Mouse (Mus musculus): ENCODE measurements around the gene Crybg3. TPM values are rescaled to one million over a fixed set of nuclear protein-coding genes. Genes with fewer than 3 reads are reported as not detected.

Gene Crybg3
- polyA plus RNA-seq, 1 experiment: 25.8 TPM

DNA sequence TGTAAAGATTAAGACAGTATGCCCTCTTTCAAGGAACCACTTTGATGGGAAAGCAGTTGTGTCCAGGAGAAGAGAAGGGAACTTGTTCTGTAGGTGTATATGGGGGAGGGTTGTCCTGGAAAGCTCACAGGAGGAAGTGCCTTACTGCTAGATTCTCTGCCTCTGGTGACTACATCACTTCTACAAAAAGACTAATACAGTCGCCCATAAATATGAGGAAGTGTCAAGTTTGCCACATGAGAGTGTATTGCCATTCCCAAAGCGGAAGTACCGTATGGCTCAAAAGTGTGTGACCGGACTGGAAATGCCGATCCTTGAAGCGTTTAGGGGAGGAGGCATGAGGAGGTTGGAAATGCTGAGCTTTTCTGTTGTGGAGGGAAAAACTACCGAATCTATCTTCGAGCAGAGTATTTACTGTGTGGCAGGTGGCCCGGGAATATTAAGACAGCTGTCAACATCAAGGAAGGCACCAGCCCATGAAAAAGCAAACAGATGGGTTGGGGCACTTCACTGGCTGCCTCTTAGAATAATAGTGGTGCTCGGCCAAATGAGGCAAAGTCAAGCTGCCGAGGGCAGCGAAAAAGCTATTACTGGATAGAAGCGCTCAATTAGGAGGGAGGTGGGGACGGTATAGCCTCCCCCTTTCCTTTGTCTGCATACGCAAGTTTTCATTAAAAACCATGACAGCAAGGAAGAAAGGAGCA, 3.5 kb upstream of the Crybg3 start:
- Histone ChIP-seq H3K4me3 (ENCODE audit: insufficient read depth, low read length) (peak overlapping the region; percentile 43), H3K4me1 (ENCODE audit: control insufficient read depth, insufficient read depth, low read length) (peaks cover 15% of the 10 kb centered on the region), H3K27ac (ENCODE audit: insufficient read depth, low read depth, low read length) (peak overlapping the region; percentile 68)
- no peak for TF ChIP-seq CTCF (IDR thresholded peaks at IDR 0.05; ENCODE audit: low read depth, low read length)
- TF ChIP-seq POLR2A (IDR thresholded peaks at IDR 0.05; ENCODE audit: borderline replicate concordance, low read depth, low read length): no peak

DNA sequence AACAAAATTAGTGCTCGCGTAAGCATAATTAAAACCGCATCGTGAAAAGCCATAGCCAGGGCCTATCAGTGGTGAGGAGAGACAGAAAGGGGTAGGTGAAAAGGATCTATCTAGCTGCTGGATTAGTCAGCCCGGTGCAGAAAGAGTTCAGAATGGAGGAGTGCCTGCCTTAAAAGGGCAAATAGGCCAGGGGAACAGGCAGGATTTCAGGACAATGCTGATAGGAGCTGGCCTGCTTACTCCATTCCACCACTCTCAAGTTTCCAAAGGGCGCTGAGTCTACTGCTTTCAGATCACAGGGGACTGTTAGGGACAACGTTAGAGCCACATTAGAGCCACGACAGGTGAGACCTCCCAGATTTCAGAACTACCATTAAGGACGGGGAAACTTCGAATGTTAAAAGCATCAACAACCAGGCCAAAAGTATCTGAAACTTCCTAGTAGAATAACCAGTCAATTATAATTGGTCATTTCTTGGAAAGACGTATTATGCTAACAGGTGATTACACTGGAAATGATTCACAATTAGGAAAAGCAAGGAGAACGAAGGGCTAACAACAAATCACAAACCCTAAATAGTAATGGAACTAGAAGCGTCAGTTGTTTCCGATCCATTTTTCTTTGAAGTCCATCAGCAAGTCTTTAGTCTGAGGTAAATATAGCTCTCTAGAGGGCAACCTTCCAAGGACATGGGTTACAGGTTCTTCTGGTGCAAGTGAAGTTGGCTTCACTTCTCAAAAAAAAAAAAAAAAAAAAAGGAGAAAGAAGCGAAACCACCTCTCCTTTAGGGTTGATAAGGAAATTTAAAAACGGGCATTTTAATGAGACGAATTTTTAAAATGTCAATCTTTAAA, 1.1 kb downstream of the Crybg3 start:
- Histone ChIP-seq H3K4me1 (ENCODE audit: control insufficient read depth, insufficient read depth, low read length) (peaks cover 22% of the 10 kb centered on the region), H3K4me3 (ENCODE audit: insufficient read depth, low read length) (peak overlapping the region; percentile 78), H3K27ac (ENCODE audit: insufficient read depth, low read depth, low read length) (peak overlapping the region; percentile 80; the same call in 1 of the 2 replicates)
- TF ChIP-seq CTCF (IDR thresholded peaks at IDR 0.05; ENCODE audit: low read depth, low read length): no peak
- no peak for TF ChIP-seq POLR2A (IDR thresholded peaks at IDR 0.05; ENCODE audit: borderline replicate concordance, low read depth, low read length)

DNA sequence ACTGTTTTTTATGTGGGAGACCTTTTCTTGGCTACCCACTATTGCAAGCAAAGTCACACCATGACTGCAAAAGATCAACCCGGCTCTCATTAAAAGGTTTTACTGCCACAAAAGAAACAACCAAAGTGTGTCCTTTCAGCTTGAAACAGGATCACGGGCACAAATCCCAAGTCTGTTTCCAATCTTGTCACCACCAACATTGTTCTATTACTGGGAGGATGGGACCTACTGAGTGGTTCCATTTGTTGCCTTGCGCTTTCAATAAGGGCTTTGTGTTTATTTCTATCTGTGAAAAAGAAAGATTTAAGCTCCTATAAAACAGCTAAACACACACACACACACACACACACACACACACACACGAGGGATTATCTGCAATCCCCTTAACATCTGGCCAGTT, 1.8 kb downstream of the Crybg3 start:
- H3K4me1 ChIP-seq (ENCODE audit: control insufficient read depth, insufficient read depth, low read length): peaks cover 18% of the 10 kb centered on the region
- no peak overlapping the region for H3K27ac ChIP-seq (ENCODE audit: insufficient read depth, low read depth, low read length)
- H3K4me3 ChIP-seq (ENCODE audit: insufficient read depth, low read length): peak overlapping the region; percentile 78
- TF ChIP-seq CTCF (IDR thresholded peaks at IDR 0.05; ENCODE audit: low read depth, low read length): no peak
- no peak for TF ChIP-seq POLR2A (IDR thresholded peaks at IDR 0.05; ENCODE audit: borderline replicate concordance, low read depth, low read length)

DNA sequence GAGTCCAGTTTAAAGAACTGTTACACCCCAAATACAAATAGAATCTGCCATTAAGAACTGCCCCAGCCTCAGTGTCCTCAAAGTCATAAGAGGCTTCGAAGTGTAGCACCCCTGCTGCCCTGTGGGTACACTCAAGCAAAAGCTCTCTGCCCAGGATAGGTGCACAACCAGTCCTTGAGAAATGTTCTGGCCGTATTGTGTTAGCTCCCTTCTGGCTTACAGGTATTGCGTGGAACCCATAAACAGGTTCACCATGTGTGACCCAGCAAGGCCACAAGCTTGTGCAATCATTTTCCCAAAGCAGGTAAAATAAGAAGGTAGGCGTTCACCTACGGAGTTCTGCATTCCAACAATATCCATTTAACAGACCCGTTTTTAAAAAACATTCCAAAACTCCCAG, 3.5 kb downstream of the Crybg3 start:
- TF ChIP-seq CTCF (IDR thresholded peaks at IDR 0.05; ENCODE audit: low read depth, low read length): no peak
- no peak for TF ChIP-seq POLR2A (IDR thresholded peaks at IDR 0.05; ENCODE audit: borderline replicate concordance, low read depth, low read length)
- Histone ChIP-seq H3K4me1 (ENCODE audit: control insufficient read depth, insufficient read depth, low read length) (peaks cover 16% of the 10 kb centered on the region), H3K4me3 (ENCODE audit: insufficient read depth, low read length) (no peak overlapping the region), H3K27ac (ENCODE audit: insufficient read depth, low read depth, low read length) (no peak overlapping the region)

DNA sequence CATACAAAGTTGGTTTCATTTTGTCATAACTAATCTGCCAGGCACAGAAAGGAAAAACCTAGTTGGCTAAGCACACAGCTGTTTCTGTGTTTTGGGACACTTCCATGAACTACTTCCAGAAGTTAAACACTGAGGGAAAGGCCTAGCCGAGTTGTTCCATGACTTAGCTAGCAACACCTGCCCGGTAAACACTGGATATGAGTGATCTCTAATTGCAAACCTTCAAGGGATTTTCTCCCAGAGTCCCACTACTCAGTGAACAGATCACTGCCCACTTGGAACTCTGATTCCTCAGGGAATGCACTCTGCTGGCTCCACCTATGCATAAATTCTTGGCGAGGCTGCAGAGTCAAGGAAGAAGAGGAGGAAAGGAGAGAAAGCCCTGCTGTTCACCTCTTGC, 6.1 kb downstream of the Crybg3 start:
- H3K4me3 ChIP-seq (ENCODE audit: insufficient read depth, low read length): no peak overlapping the region
- TF ChIP-seq CTCF (IDR thresholded peaks at IDR 0.05; ENCODE audit: low read depth, low read length): no peak
- no peak for TF ChIP-seq POLR2A (IDR thresholded peaks at IDR 0.05; ENCODE audit: borderline replicate concordance, low read depth, low read length)
- no peak overlapping the region for H3K27ac ChIP-seq (ENCODE audit: insufficient read depth, low read depth, low read length)
- H3K4me1 ChIP-seq (ENCODE audit: control insufficient read depth, insufficient read depth, low read length): peaks cover 13% of the 10 kb centered on the region

DNA sequence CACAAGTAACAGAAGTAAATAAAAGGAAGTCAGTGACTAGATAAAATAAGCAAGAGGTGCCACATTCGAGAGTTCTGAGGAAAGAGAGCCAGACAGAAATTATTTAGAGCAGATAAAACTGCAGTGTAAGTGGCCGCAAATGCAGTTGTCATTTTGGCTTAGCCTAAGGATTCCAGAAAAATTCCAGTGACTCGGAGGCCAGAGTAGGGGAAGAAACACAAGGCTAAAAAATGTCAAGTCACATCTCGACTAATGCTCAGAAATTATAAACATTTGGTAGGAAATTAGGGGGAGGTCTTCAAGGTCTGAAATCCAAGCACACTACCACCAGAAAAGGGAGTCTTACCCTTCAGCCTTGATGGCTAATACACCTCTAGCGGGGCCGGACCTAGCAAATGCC, 10.0 kb downstream of the Crybg3 start:
- TF ChIP-seq CTCF (IDR thresholded peaks at IDR 0.05; ENCODE audit: low read depth, low read length) (no peak), POLR2A (IDR thresholded peaks at IDR 0.05; ENCODE audit: borderline replicate concordance, low read depth, low read length) (no peak)
- Histone ChIP-seq H3K27ac (ENCODE audit: insufficient read depth, low read depth, low read length) (no peak overlapping the region), H3K4me3 (ENCODE audit: insufficient read depth, low read length) (no peak overlapping the region), H3K4me1 (ENCODE audit: control insufficient read depth, insufficient read depth, low read length) (no peaks in the 10 kb centered on the region; the same call in 1 of the 2 replicates)

DNA sequence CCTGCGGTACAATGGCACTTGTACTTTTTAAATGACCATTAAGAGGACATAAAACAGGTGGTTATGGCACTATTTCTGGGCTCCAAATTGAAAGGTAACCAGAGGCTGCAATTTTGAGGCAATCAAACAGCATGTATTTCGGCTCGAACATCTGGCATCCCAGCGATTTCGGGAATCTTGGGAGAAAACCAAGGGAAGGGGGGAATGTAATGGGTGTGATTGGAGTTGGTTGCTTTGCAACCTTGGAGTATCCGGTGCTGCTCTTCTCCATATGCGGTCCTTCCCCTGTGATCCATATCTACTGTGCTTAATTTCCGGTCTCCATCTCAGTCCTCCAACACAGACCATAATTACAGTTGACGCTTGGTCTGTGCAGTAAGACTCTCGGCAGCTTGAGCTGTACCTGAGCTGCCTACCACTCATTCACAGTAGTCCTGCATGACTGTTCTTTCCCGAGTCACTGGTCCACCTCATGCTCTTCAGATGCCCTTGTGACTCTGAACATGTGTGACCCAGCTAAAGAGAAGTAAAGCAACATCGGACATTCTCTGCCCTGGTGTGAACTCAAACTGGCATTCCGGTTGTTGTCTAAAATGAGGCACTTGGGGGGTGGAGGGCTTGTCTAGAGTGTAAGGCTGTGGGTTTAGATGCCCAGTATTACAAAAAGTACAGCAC, 12.3 kb downstream of the Crybg3 start:
- Histone ChIP-seq H3K4me1 (ENCODE audit: control insufficient read depth, insufficient read depth, low read length) (peaks cover 4% of the 10 kb centered on the region), H3K4me3 (ENCODE audit: insufficient read depth, low read length) (no peak overlapping the region), H3K27ac (ENCODE audit: insufficient read depth, low read depth, low read length) (no peak overlapping the region)
- no peak for TF ChIP-seq CTCF (IDR thresholded peaks at IDR 0.05; ENCODE audit: low read depth, low read length)
- TF ChIP-seq POLR2A (IDR thresholded peaks at IDR 0.05; ENCODE audit: borderline replicate concordance, low read depth, low read length): no peak

DNA sequence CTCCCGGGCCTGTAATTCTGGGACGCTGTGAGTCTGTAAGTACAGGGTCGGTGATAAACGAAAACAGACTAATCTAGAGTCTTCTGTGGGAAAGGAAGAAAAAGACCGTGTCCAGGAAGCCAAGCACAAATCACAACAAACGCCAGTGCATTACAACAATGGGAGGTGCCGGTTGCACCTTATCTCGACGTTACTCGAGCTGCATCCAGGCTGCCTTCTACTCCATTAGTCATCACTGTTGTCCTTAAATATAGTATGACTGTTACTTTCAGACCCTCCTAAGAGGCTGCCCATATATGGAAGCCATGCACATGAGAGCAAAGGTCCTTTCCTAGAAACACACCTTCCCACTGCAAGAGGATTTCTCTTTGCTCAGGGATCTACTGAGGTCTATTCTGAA, 13.0 kb downstream of the Crybg3 start:
- H3K4me3 ChIP-seq (ENCODE audit: insufficient read depth, low read length): no peak overlapping the region

DNA sequence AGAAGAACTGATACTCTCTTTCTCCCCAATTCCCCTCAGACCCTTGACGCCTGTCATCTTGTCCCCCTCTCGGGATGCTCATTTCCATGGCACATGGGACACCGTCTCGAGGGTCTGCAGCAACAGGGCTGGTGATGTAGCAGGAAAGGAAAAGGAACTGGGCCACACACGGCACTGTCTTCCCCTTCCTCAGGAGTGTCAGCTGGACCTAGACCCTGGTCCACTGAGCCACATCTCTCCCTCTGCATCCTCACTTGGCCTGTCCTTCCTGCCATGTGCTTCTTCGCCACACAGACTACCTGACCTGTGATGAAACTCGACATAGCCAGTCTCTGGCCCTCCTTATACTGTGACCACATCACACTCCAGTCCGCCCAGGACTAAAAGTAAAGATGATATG, 13.9 kb downstream of the Crybg3 start:
- Histone ChIP-seq H3K27ac (ENCODE audit: insufficient read depth, low read depth, low read length) (no peak overlapping the region), H3K4me3 (ENCODE audit: insufficient read depth, low read length) (no peak overlapping the region), H3K4me1 (ENCODE audit: control insufficient read depth, insufficient read depth, low read length) (peaks cover 4% of the 10 kb centered on the region)
- TF ChIP-seq CTCF (IDR thresholded peaks at IDR 0.05; ENCODE audit: low read depth, low read length): no peak
- no peak for TF ChIP-seq POLR2A (IDR thresholded peaks at IDR 0.05; ENCODE audit: borderline replicate concordance, low read depth, low read length)

More for the DNA sequence above, 13.0 kb downstream of the Crybg3 start:
- no peak overlapping the region for H3K27ac ChIP-seq (ENCODE audit: insufficient read depth, low read depth, low read length)
- TF ChIP-seq POLR2A (IDR thresholded peaks at IDR 0.05; ENCODE audit: borderline replicate concordance, low read depth, low read length) (no peak), CTCF (IDR thresholded peaks at IDR 0.05; ENCODE audit: low read depth, low read length) (no peak)
- peaks cover 4% of the 10 kb centered on the region for H3K4me1 ChIP-seq (ENCODE audit: control insufficient read depth, insufficient read depth, low read length)
